Mouse (Mus musculus) myocyte (in vitro differentiated cells): Measurements from ENCODE around the gene Cdk5rap1. TPM values are rescaled to one million over a fixed set of nuclear protein-coding genes. Genes with fewer than 3 reads are reported as not detected.

Source experiments
- H3K27me3 ChIP-seq: one replicate; pipeline ENCODE4 v1.6.1; 2011; ENCODE audit not compliant: control insufficient read depth, insufficient read depth, insufficient read length
- H3K36me3 ChIP-seq: one replicate; pipeline ENCODE4 v1.6.1; 2011; ENCODE audit not compliant: control insufficient read depth, insufficient read depth
- H3K4me2 ChIP-seq: one replicate; pipeline ENCODE4 v1.6.1; 2011; ENCODE audit warnings: low read depth, control low read depth
- H3K4me3 ChIP-seq: one replicate; pipeline ENCODE4 v1.5.1; 2011; ENCODE audit warnings: mild to moderate bottlenecking, control low read depth, moderate library complexity
- H3K79me2 ChIP-seq: one replicate; pipeline ENCODE4 v1.6.1; 2011; ENCODE audit not compliant: control insufficient read depth, insufficient read depth
- H3ac ChIP-seq: one replicate; pipeline ENCODE4 v1.6.1; 2011; ENCODE audit not compliant: control insufficient read depth, insufficient read length
- CEBPB ChIP-seq: IDR thresholded peaks from 2 replicates; pipeline ENCODE4 v1.6.1; 2011; ENCODE audit warnings: mild to moderate bottlenecking, moderate library complexity; ENCODE audit not compliant: poor library complexity, insufficient read depth, severe bottlenecking
- E2F4 ChIP-seq: IDR thresholded peaks from one replicate; pipeline ENCODE4 v1.6.1; 2011; ENCODE audit warnings: mild to moderate bottlenecking, control low read depth, moderate library complexity; ENCODE audit not compliant: insufficient read depth
- MAX ChIP-seq: IDR thresholded peaks from one replicate; pipeline ENCODE4 v1.6.1; 2011; ENCODE audit warnings: low read depth, mild to moderate bottlenecking, control low read depth
- MYOD1 ChIP-seq, 3 experiments: IDR thresholded peaks; one replicate each; pipeline ENCODE4 v1.6.1; 2011; ENCODE audit warnings: control low read depth in 2 of 3, low read depth in 2 of 3, mild to moderate bottlenecking in 2 of 3, moderate library complexity in 1 of 3; ENCODE audit not compliant: insufficient read length in 2 of 3, control insufficient read depth in 1 of 3
- MYOG ChIP-seq, 3 experiments: IDR thresholded peaks; one replicate each; pipeline ENCODE4 v1.6.1; 2011; ENCODE audit warnings: control low read depth in 2 of 3, low read depth in 2 of 3, mild to moderate bottlenecking in 2 of 3; ENCODE audit not compliant: insufficient read length in 2 of 3, control insufficient read depth in 1 of 3, insufficient read depth in 1 of 3
- POLR2A ChIP-seq: IDR thresholded peaks from one replicate; pipeline ENCODE4 v1.6.1; 2011; ENCODE audit warnings: low read depth, mild to moderate bottlenecking, control low read depth, moderate library complexity; ENCODE audit not compliant: insufficient read length
- POLR2AphosphoS2 ChIP-seq: IDR thresholded peaks from one replicate; pipeline ENCODE4 v1.6.1; 2011; ENCODE audit warnings: low read depth, control low read depth; ENCODE audit not compliant: insufficient read length
- REST ChIP-seq: IDR thresholded peaks from one replicate; pipeline ENCODE4 v1.6.1; 2011; ENCODE audit warnings: mild to moderate bottlenecking, control low read depth, moderate library complexity; ENCODE audit not compliant: insufficient read depth, insufficient read length
- SRF ChIP-seq: IDR thresholded peaks from one replicate; pipeline ENCODE4 v1.6.1; 2011; ENCODE audit warnings: low read depth; ENCODE audit not compliant: control insufficient read depth, insufficient read length
- TCF3 ChIP-seq: IDR thresholded peaks from one replicate; pipeline ENCODE4 v1.6.1; 2011; ENCODE audit warnings: low read depth, control low read depth; ENCODE audit not compliant: insufficient read length
- USF1 ChIP-seq: IDR thresholded peaks from one replicate; pipeline ENCODE4 v1.6.1; 2011; ENCODE audit warnings: low read depth, mild to moderate bottlenecking, control low read depth, moderate library complexity
- polyA plus RNA-seq: library from polyadenylated mRNA; unstranded; fragments of >200 nt; fragmentation: generic; extraction: Trizol; gene quantifications from one replicate; pipeline ENCODE4 v1.2.1, GENCODE M21; 2012; ENCODE audit warnings: missing spikeins

The Cdk5rap1 gene
- polyA plus RNA-seq, 1 experiment = 14.7 TPM

GRCm38 (mm10) chr2:154418001-154418400 lies 45.2 kb upstream of the Cdk5rap1 start:
- TF ChIP-seq REST (no peak), MYOG (IDR thresholded peaks at IDR 0.05; ENCODE audit: control insufficient read depth in 1 of 3, insufficient read depth in 1 of 3, insufficient read length in 2 of 3, low read depth in 2 of 3) (no peak), USF1 (no peak), E2F4 (no peak), SRF (no peak), CEBPB (no peak), MAX (no peak)
- Histone ChIP-seq H3ac (no peak overlapping the region), H3K4me2 (no peak overlapping the region), H3K79me2 (no peaks in the 10 kb centered on the region), H3K27me3 (no peaks in the 10 kb centered on the region), H3K4me3 (no peak overlapping the region), H3K36me3 (no peaks in the 10 kb centered on the region)

- TF ChIP-seq POLR2AphosphoS2 = no peak
- TF ChIP-seq REST = no peak
- TF ChIP-seq CEBPB = no peak
- no peak for TF ChIP-seq POLR2A
- TF ChIP-seq TCF3 = no peak
- Histone ChIP-seq H3K4me3 (no peak overlapping the region), H3K36me3 (no peaks in the 10 kb centered on the region), H3K27me3 (no peaks in the 10 kb centered on the region), H3ac (no peak overlapping the region), H3K4me2 (no peak overlapping the region), H3K79me2 (no peaks in the 10 kb centered on the region)
These were observed 44.3 kb upstream of the Cdk5rap1 start for GRCm38 (mm10) chr2:154417107-154417506.

- Histone ChIP-seq H3ac (no peak overlapping the region), H3K4me3 (no peak overlapping the region), H3K79me2 (peaks cover 4% of the 10 kb centered on the region), H3K4me2 (no peak overlapping the region), H3K27me3 (no peaks in the 10 kb centered on the region), H3K36me3 (no peaks in the 10 kb centered on the region)
- TF ChIP-seq SRF = no peak
- no peak for TF ChIP-seq MAX
- TF ChIP-seq REST = no peak
- no peak for TF ChIP-seq TCF3
These were observed 39.3 kb upstream of the Cdk5rap1 start for GRCm38 (mm10) chr2:154412018-154412666.

GRCm38 (mm10) chr2:154410355-154410754 lies 37.5 kb upstream of the Cdk5rap1 start:
- peak in 1 of 3 experiments; percentile 18 for TF ChIP-seq MYOD1 (IDR thresholded peaks at IDR 0.05; ENCODE audit: control insufficient read depth in 1 of 3, insufficient read length in 2 of 3, low read depth in 2 of 3)
- TF ChIP-seq REST = no peak
- TF ChIP-seq TCF3 = no peak
- no peaks in the 10 kb centered on the region for H3K36me3 ChIP-seq
- H3ac ChIP-seq = no peak overlapping the region
- no peaks in the 10 kb centered on the region for H3K27me3 ChIP-seq
- peaks cover 10% of the 10 kb centered on the region for H3K79me2 ChIP-seq
- peak overlapping the region; percentile 21 for H3K4me2 ChIP-seq
- H3K4me3 ChIP-seq = no peak overlapping the region

- TF ChIP-seq MYOG (IDR thresholded peaks at IDR 0.05; ENCODE audit: control insufficient read depth in 1 of 3, insufficient read depth in 1 of 3, insufficient read length in 2 of 3, low read depth in 2 of 3) (peak in 1 of 3 experiments; percentile 32), POLR2AphosphoS2 (peak; percentile 87), E2F4 (no peak), SRF (no peak), POLR2A (peak; percentile 94)
- H3ac ChIP-seq = peak within 1 kb of the TSS; percentile 63
- H3K27me3 ChIP-seq = no peaks in the 10 kb centered on the region
- H3K4me3 ChIP-seq = peak within 1 kb of the TSS; percentile 57
- peak within 1 kb of the TSS; percentile 92 for H3K4me2 ChIP-seq
- H3K79me2 ChIP-seq = peaks cover 15% of the 10 kb centered on the region
- H3K36me3 ChIP-seq = no peaks in the 10 kb centered on the region
These were observed 35.0 kb upstream of the Cdk5rap1 start, which contains the start of gene Snta1 for GRCm38 (mm10) chr2:154407643-154408445. Gene Snta1 (minus strand): TSS chr2:154408099.
